Mouse (Mus musculus): ENCODE measurements around the gene Crip2.

The Crip2 gene

DNA sequence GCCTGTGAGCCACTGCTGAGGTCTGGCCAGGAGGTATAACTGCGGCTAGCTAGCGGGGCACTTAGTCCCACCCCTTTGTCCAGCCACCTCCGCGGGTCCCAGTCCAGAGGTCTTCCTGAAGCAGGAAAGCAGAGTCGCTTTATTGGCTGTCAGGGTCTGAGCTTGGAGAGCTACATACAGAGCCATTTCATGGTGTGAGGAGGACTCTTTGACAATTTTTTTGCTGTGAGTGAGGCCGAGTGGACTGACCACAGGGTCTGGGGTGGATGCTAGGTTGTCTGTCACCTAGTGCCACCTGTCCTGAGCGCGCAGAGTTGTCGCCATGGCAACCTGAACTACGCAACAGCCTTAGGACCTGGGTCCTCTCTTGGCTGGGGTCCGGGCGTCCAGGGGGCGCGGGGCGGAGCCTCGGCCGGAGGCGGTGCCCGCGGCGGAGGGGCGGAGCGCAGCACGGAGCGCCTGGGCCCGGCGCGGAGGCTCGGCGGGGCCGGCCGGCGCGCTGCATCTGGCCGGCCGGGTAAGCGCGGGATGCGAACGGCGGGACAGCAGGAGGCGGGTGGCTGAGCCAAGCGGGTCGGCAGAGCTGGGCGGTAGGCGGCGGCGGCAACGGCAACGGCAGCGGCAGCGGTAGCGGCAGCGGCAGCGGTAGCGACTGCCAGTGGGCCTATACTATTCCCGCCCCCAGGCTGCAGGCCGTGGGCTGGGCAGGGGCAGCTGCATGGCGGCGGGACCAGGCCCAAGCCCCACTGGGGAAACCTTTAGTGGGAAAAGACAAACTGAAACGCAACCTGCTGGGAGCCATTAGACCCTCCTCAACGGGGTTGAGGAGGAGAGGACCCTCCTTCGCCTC is 45.6 kb downstream of the Crip2 start, which contains the start of gene Tmem121:
Gene Tmem121 (plus strand): TSS at position 489 of the 850 bp plus-strand sequence.
- DNase-seq = no peak

DNA sequence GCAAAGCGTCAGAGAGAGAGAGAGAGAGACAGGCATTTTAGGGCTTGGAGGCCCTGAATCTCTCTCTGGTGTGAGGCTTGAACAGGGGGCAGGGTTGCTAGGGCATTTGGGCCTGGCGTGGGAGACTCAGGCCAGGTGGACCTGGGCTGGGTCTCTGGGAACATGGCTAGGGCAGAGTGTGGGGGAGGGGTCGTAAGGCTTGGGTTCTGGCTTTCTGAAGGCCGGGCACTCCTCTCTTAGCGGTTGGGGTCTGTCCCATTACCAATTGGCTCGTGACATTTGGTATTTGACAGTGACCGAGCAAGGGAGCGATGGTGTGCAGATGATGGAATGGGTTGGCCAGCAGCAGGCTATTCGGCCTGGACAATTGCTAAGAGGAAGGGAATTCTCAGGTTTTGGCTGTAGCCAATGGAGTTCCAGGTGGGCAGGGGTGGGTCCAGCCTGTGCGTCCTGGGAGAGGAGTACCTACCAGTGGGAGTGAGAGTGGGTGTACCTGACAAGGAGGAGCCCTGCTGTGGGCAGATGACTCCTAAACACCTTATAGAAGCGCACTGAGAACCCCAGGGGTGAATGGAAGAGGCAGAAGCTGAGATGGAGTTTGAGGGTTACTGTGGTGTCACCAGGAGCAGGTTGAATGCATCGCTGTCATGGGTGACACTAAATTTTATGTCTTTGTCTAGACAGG is 46.4 kb downstream of the Crip2 start:
- DNase-seq = no peak

DNA sequence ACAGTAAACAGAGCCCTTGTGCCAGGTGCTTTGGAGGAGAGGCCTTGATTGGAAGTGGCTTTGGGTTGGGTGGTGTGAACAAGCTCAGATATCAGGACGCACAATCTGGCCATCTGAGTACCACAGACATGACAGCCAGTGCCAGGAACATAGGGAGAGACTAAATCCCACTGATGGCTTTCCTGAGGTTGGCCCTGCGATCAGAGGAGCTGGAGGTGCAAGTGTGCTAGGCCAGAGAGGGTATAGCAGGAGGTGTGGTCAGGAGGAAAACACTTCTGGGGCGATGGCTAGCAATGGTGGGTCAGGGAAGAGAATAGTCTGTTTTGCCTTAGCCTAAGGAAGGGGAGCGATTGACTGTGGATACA is 47.0 kb downstream of the Crip2 start:
- DNase-seq = no peak

DNA sequence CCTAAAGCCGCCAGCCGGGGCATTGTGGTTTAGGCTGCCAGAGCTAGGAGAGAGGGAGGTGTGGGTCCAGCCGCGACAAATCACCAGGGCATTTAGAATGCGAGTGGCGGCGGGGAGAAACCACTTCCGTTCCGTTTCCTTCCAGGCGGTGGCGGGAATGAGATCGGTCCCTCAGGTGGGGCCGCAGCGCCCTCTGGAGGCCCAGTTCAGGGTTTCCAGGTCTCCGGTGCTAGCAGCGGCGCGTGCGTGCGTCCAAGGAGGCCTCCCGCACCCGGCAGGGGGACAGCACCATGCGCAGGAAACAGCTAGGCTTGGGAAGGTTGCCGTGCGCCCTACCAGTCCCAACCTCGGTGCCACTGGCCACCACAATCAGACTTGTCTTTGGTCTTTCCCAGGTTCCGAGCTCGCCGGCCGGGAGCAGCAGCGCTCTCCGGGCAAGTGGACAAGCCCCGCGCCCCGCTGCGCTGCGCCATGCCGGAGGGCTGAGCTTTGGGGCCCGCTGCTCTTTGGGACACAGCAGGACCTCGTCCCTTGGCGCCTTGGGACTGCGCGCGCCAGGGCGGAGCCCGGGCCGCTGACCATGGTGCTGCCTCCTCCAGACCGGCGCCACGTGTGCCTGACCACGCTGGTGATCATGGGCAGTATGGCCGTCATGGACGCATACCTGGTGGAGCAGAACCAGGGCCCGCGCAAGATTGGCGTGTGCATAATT is 47.7 kb downstream of the Crip2 start:
- DNase-seq = peak; percentile 82

DNA sequence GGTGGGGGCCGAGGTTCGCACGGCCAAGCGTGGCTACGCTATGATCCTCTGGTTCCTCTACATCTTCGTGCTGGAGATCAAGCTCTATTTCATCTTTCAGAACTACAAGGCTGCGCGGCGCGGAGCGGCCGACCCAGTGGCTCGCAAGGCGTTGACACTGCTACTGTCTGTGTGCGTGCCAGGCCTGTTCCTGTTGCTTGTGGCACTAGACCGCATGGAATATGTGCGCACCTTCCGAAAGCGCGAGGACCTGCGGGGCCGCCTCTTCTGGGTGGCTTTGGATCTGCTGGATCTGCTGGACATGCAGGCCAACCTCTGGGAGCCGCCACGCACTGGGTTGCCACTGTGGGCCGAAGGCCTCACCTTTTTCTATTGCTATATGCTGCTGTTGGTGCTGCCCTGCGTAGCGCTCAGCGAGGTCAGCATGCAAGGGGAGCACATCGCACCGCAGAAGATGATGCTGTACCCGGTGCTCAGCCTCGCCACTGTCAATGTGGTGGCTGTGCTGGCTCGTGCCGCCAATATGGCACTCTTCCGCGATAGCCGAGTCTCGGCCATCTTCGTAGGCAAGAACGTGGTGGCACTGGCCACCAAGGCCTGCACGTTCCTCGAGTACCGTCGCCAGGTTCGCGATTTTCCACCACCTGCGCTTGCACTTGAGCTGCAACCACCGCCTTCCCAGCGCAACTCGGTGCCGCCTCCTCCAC is 48.5 kb downstream of the Crip2 start:
- DNase-seq = no peak

DNA sequence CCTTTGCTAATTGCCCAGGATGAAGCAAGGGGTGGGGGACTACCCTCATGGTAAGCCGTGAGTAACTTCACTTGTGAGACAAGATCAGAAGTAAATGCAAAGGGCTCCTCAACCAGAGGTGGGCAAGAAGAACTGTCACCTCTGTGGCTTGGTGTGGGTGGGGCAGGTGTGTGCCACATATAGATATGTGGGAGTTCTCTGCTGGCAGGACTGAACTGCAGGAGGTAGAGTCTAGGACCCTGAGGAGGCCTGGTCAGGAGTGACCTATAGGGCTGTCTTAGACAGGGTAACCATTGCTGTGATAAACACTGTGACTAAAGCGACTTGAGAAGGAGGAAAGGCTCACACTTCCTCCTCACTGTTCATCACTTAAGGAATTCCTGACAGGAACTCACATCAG is 53.4 kb downstream of the Crip2 start:
- no peak for DNase-seq

All from lung, postnatal 36 days (tissue).